Mouse (Mus musculus) hindbrain, embryonic 14.5 days (tissue): ENCODE data around the gene Prss56. TPM values are rescaled to one million over a fixed set of nuclear protein-coding genes. Genes with fewer than 3 reads are reported as not detected.

Source experiments
- ATAC-seq: fragments of 200-750 bp; cut with Nextera tagmentation; 2 replicates; pipeline ENCODE4 v1.8.0; 2017; ENCODE audit warnings: moderate number of reproducible peaks, mild to moderate bottlenecking, moderate TSS enrichment, moderate library complexity; ENCODE audit not compliant: low FRiP score
- DNase-seq: peaks from one replicate; pipeline ENCODE4 v3.0.0-alpha.2; 2015; ENCODE audit warnings: low spot score
- H3K27ac ChIP-seq: fragments of 300-500 bp; sonication (generic); 2 replicates; pipeline ENCODE4 v1.5.1; 2014; ENCODE audit warnings: mild to moderate bottlenecking, moderate library complexity
- H3K27me3 ChIP-seq: fragments of 300-500 bp; sonication (generic); 2 replicates; pipeline ENCODE4 v1.6.1; 2014; ENCODE audit warnings: mild to moderate bottlenecking, low read length, mixed read lengths; ENCODE audit not compliant: control insufficient read depth, insufficient read depth
- H3K36me3 ChIP-seq: fragments of 300-500 bp; sonication (generic); replicated peaks from 2 replicates; pipeline ENCODE4 v1.6.1; 2014; ENCODE audit not compliant: control insufficient read depth, insufficient read depth
- H3K4me1 ChIP-seq: fragments of 300-500 bp; sonication (generic); replicated peaks from 2 replicates; pipeline ENCODE4 v1.6.1; 2014; ENCODE audit warnings: antibody characterized with exemption, low read length, mixed read lengths; ENCODE audit not compliant: control insufficient read depth, insufficient read depth
- H3K4me2 ChIP-seq: fragments of 300-500 bp; sonication (generic); replicated peaks from 2 replicates; pipeline ENCODE4 v1.6.1; 2014; ENCODE audit warnings: mild to moderate bottlenecking, moderate library complexity
- H3K4me3 ChIP-seq: fragments of 300-500 bp; sonication (generic); replicated peaks from 2 replicates; pipeline ENCODE4 v1.5.1; 2014; ENCODE audit warnings: mild to moderate bottlenecking, low read length
- H3K9ac ChIP-seq: fragments of 300-500 bp; sonication (generic); 2 replicates; pipeline ENCODE4 v1.6.1; 2014
- H3K9me3 ChIP-seq: fragments of 300-500 bp; sonication (generic); 2 replicates; pipeline ENCODE4 v1.6.1; 2016; ENCODE audit warnings: low read length; ENCODE audit not compliant: control insufficient read depth
- WGBS: fragments of 180-500 bp; shearing (Covaris S2); extraction: QIAGEN DNeasy Blood & Tissue Kit; methylation state at CpG from one replicate; pipeline ENCODE4 v1.1.7; 2014; 5-methylcytosine and 5-hydroxymethylcytosine counted together
- polyA plus RNA-seq: library from polyadenylated mRNA; unstranded; fragments of >200 nt; fragmentation: Nextera tagmentation; extraction: Ambion mirVana; gene quantifications from 2 replicates; pipeline ENCODE4 v1.2.1, GENCODE M21; 2014

Gene Prss56
- polyA plus RNA-seq, 1 experiment from 2014 or later = 5.1 TPM

GRCm38 (mm10) chr1:87156199-87156587 is 26.9 kb upstream of the Prss56 start, which contains the start of gene Ecel1:
Gene Ecel1 (minus strand): TSS chr1:87156521.
- Histone ChIP-seq H3K27me3 (peaks cover 74% of the 10 kb centered on the region), H3K4me3 (peak within 1 kb of the TSS; percentile 48), H3K36me3 (no peaks in the 10 kb centered on the region), H3K4me1 (no peaks in the 10 kb centered on the region), H3K9ac (peak within 1 kb of the TSS; percentile 67), H3K9me3 (no peaks in the 10 kb centered on the region), H3K4me2 (peak within 1 kb of the TSS; percentile 73), H3K27ac (no peak within 1 kb of the TSS; the same call in 1 of the 2 replicates)
- WGBS = 3% methylated on average over 11 of the region's 12 CpGs
- ATAC-seq (no peak; the same call in 1 of the 2 replicates), DNase-seq (no peak)

DNA sequence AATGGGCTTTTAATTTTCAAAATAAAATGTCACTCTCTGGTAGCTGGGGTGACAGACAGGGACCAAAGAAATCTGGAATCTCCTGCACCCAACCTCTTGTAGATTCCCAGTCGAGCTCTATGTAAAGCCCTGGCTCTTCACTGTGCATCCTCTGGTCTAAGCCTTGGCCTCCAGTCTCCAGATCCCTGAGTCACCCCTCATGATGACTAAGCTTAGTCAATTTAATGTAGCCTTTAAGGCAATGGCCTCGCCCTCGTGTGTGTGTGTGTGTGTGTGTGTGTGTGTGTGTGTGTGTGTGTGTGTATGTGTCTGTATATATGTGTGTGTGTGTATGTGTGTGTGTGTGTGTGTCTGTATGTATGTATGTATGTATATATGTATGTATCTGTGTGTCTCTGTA is 23.7 kb upstream of the Prss56 start:
- Histone ChIP-seq H3K36me3 (no peaks in the 10 kb centered on the region), H3K9ac (no peak overlapping the region), H3K4me3 (no peak overlapping the region), H3K9me3 (no peaks in the 10 kb centered on the region), H3K4me1 (peaks cover 7% of the 10 kb centered on the region; the same call in 1 of the 2 replicates), H3K27ac (no peak overlapping the region), H3K27me3 (peaks cover 42% of the 10 kb centered on the region), H3K4me2 (no peak overlapping the region)
- WGBS = 84% methylated on average over 3 of the region's 3 CpGs
- DNase-seq (no peak), ATAC-seq (no peak)

- peak; percentile 11; the same call in 1 of the 2 replicates for ATAC-seq
- DNase-seq = no peak
- WGBS = 27% methylated on average over 11 of the region's 11 CpGs
These were observed 18.8 kb upstream of the Prss56 start for GRCm38 (mm10) chr1:87164164-87164795.

GRCm38 (mm10) chr1:87164796-87165184 is 18.3 kb upstream of the Prss56 start:
- H3K27ac ChIP-seq = peak overlapping the region; percentile 56; the same call in 1 of the 2 replicates
- 42% methylated on average over 9 of the region's 9 CpGs for WGBS

More at GRCm38 (mm10) chr1:87164164-87164795, 18.8 kb upstream of the Prss56 start:
- no peaks in the 10 kb centered on the region for H3K27me3 ChIP-seq
- H3K4me2 ChIP-seq = no peak overlapping the region
- peaks cover 21% of the 10 kb centered on the region for H3K4me1 ChIP-seq
- H3K27ac ChIP-seq = peak overlapping the region; percentile 56; the same call in 1 of the 2 replicates
- no peaks in the 10 kb centered on the region for H3K9me3 ChIP-seq
- no peak overlapping the region for H3K9ac ChIP-seq
- H3K4me3 ChIP-seq = no peak overlapping the region
- no peaks in the 10 kb centered on the region for H3K36me3 ChIP-seq

GRCm38 (mm10) chr1:87170458-87170857 is 12.7 kb upstream of the Prss56 start:
- Histone ChIP-seq H3K27me3 (no peaks in the 10 kb centered on the region), H3K4me2 (peak overlapping the region; percentile 21; the same call in 1 of the 2 replicates), H3K36me3 (no peaks in the 10 kb centered on the region), H3K9me3 (no peaks in the 10 kb centered on the region), H3K9ac (no peak overlapping the region), H3K4me1 (peaks cover 36% of the 10 kb centered on the region), H3K4me3 (no peak overlapping the region), H3K27ac (no peak overlapping the region)
- 7% methylated on average over 19 of the region's 19 CpGs for WGBS
- DNase-seq = no peak
- ATAC-seq = peak; percentile 46; the same call in 1 of the 2 replicates

More at GRCm38 (mm10) chr1:87164796-87165184, 18.3 kb upstream of the Prss56 start:
- Histone ChIP-seq H3K4me2 (no peak overlapping the region), H3K9ac (no peak overlapping the region), H3K4me1 (peaks cover 25% of the 10 kb centered on the region), H3K27me3 (no peaks in the 10 kb centered on the region), H3K9me3 (no peaks in the 10 kb centered on the region), H3K36me3 (no peaks in the 10 kb centered on the region), H3K4me3 (no peak overlapping the region)
- ATAC-seq = peak; percentile 5; the same call in 1 of the 2 replicates
- DNase-seq = no peak

DNA sequence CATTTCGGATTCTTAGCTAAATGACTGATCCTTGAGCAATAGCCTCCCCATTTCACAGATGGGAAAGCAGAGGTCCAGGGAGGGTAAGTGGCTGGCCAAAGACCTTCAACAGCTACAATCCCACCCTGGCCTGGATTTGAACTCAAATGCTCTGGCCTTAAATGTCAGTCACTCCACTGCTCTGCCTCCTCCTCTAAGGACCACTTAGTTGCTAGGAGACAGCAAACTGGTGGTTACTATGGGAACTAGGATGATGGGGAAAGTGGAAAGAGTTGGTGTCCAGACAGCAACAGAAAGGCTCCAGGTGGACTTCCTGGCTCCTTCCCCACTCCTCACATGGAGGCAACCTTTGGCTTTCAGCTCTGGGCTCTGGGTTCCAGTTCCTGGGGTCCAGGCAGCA is 11.8 kb upstream of the Prss56 start:
- WGBS = 77% methylated on average over 1 of the region's 1 CpGs
- H3K27ac ChIP-seq = no peak overlapping the region

DNA sequence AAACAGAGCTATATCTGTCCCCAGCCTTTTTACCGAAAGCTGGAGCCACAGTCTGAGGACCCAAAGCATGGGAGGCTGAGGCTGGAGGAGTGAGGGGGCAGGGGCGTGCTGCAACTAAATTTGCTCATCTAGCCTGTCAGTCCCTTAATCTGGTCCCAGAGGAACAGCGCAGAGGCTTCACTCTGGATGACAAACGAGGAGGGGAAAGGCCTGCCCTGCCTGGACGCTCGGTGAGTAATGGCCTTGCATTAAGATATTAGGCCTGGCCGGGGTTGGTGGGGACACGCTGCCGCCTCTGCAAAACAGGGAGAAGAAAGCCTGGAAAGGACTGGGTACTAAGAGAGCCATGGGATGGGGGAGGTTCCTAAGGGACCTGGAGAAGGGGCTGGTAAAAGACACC is 10.8 kb upstream of the Prss56 start:
- H3K4me1 ChIP-seq = peaks cover 49% of the 10 kb centered on the region
- H3K4me2 ChIP-seq = no peak overlapping the region
- no peak for ATAC-seq
- H3K9ac ChIP-seq = no peak overlapping the region
- no peaks in the 10 kb centered on the region for H3K36me3 ChIP-seq
- H3K27ac ChIP-seq = 0 out of 2 replicates have a peak overlapping the region, but pooled peaks have one; percentile 24
- WGBS = 32% methylated on average over 9 of the region's 9 CpGs
- no peaks in the 10 kb centered on the region for H3K9me3 ChIP-seq
- no peak overlapping the region for H3K4me3 ChIP-seq
- no peak for DNase-seq
- H3K27me3 ChIP-seq = no peaks in the 10 kb centered on the region

More for the DNA sequence above, 11.8 kb upstream of the Prss56 start:
- Histone ChIP-seq H3K4me2 (no peak overlapping the region), H3K27me3 (no peaks in the 10 kb centered on the region), H3K4me1 (peaks cover 45% of the 10 kb centered on the region), H3K36me3 (no peaks in the 10 kb centered on the region), H3K9me3 (no peaks in the 10 kb centered on the region), H3K4me3 (no peak overlapping the region), H3K9ac (no peak overlapping the region)
- DNase-seq (no peak), ATAC-seq (no peak)

- 25% methylated on average over 28 of the region's 28 CpGs for WGBS
- Histone ChIP-seq H3K9ac (no peak overlapping the region), H3K4me1 (peaks cover 42% of the 10 kb centered on the region), H3K4me3 (no peak overlapping the region), H3K4me2 (no peak overlapping the region), H3K27me3 (no peaks in the 10 kb centered on the region), H3K36me3 (no peaks in the 10 kb centered on the region), H3K9me3 (no peaks in the 10 kb centered on the region), H3K27ac (no peak overlapping the region)
- peak; percentile 74 for DNase-seq
- ATAC-seq = no peak
These were observed 8.8 kb upstream of the Prss56 start for GRCm38 (mm10) chr1:87174006-87174955.

GRCm38 (mm10) chr1:87175852-87176292 is 7.2 kb upstream of the Prss56 start:
- H3K4me3 ChIP-seq = no peak overlapping the region
- no peaks in the 10 kb centered on the region for H3K27me3 ChIP-seq
- ATAC-seq (peak; percentile 82), DNase-seq (peak; percentile 76)
- 0 out of 2 replicates have a peak overlapping the region, but pooled peaks have one; percentile 6 for H3K27ac ChIP-seq
- no peak overlapping the region for H3K9ac ChIP-seq
- H3K9me3 ChIP-seq = no peaks in the 10 kb centered on the region
- WGBS = 6% methylated on average over 11 of the region's 11 CpGs
- peaks cover 26% of the 10 kb centered on the region for H3K4me1 ChIP-seq
- no peaks in the 10 kb centered on the region for H3K36me3 ChIP-seq
- 0 out of 2 replicates have a peak overlapping the region, but pooled peaks have one; percentile 11 for H3K4me2 ChIP-seq
